Mouse (Mus musculus) heart, adult 2 months (tissue): ENCODE results near the gene Vwa3b.

Source experiments
- CTCF ChIP-seq: fragments of 200-600 bp; IDR thresholded peaks from 2 replicates; pipeline ENCODE4 v1.8.1; 2022; ENCODE audit warnings: antibody characterized with exemption, mild to moderate bottlenecking, moderate library complexity
- POLR2A ChIP-seq: fragments of 200-500 bp; IDR thresholded peaks from 2 replicates; pipeline ENCODE4 v1.6.1; 2011; ENCODE audit warnings: mild to moderate bottlenecking, low read depth, low read length, control low read depth; ENCODE audit not compliant: insufficient read depth

DNA sequence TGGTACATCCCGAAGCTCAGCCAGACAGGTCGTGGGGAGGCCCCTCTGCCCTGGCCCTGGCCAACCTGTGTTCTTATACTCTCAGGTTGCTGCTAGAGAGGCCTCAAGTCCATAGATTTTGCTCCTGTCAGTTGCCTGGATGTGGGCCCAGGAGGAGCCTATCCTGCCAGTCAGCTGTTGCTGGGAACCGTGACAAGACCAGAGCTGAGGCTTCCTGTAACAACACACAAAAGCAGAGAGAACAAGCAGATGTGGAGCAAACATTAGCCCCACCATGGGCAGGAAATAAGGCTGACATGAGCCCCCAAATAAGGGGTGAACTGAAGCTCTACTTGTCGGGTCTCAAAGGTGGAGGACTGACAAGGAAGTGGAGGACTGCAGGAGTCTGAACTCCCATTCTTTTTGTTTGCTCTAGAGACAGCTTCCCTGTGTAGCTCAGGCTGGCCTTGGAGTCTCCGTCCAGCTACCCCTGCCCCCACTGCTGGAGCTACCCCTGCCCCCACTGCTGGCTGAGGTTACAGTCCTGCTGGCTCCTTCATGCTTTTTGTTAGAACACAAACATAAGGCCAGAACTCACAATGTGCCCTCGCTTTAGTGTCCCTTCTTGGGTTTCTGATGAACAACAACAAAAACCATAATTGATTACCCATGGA, 29.7 kb upstream of the Vwa3b start:
- TF ChIP-seq CTCF (no peak), POLR2A (no peak)
